Mouse (Mus musculus): ENCODE results near the gene Serpinf1. TPM values are rescaled to one million over a fixed set of nuclear protein-coding genes. Genes with fewer than 3 reads are reported as not detected.

The Serpinf1 gene
- 60.8 and 74.9 TPM in 2 replicates for polyA plus RNA-seq (2015; fragmentation: Nextera tagmentation; extraction: Ambion mirVana)

- WGBS = 46% methylated on average over 10 of the region's 10 CpGs
- Histone ChIP-seq H3K27ac (replicated peaks) (no peak within 1 kb of the TSS), H3K4me1 (replicated peaks) (no peaks in the 10 kb centered on the region), H3K9ac (peak within 1 kb of the TSS; percentile 42; the same call in 1 of the 2 replicates), H3K9me3 (no peaks in the 10 kb centered on the region), H3K4me2 (peak within 1 kb of the TSS; percentile 29), H3K36me3 (no peaks in the 10 kb centered on the region), H3K4me3 (peak within 1 kb of the TSS; percentile 27), H3K27me3 (no peaks in the 10 kb centered on the region)
- ATAC-seq (ENCODE audit: low read depth) = no peak
Measured at GRCm38 (mm10) chr11:75422013-75422792, at the start of gene Serpinf1. Gene Serpinf1 (minus strand): TSS chr11:75422701.

- Histone ChIP-seq H3K9me3 (no peaks in the 10 kb centered on the region), H3K9ac (no peak overlapping the region), H3K4me1 (replicated peaks) (peaks cover 10% of the 10 kb centered on the region), H3K27ac (replicated peaks) (no peak overlapping the region), H3K4me3 (no peak overlapping the region), H3K27me3 (no peaks in the 10 kb centered on the region), H3K4me2 (no peak overlapping the region), H3K36me3 (peaks cover 7% of the 10 kb centered on the region)
- ATAC-seq (ENCODE audit: low read depth) = no peak
- WGBS = 90% methylated on average over 3 of the region's 3 CpGs
Measured at GRCm38 (mm10) chr11:75470675-75471074, 48.2 kb upstream of the Serpinf1 start.

DNA sequence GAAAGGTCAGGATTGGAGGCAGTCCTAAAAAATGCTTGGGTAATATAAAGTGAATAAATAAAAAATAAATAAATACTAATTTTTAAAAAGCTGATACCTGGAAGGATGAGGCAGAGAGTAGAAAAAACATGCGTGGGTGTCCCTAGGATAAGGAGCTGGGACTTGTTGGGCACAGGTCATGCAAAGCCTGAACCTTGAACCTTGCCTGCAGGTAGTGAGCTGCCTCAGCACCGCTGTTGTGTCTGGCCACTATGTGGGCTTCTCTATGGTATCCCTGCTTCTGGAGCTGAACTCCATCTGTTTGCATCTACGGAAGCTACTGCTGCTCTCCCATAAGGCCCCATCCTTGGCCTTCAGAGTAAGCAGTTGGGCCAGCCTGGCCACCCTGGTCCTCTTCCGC lies 46.8 kb upstream of the Serpinf1 start:
- WGBS = 88% methylated on average over 4 of the region's 4 CpGs
- no peak overlapping the region for H3K9ac ChIP-seq
- no peaks in the 10 kb centered on the region for H3K9me3 ChIP-seq
- no peak overlapping the region for H3K4me2 ChIP-seq
- ATAC-seq (ENCODE audit: low read depth) = no peak
- H3K4me3 ChIP-seq = no peak overlapping the region
- H3K36me3 ChIP-seq = peaks cover 15% of the 10 kb centered on the region
- no peak overlapping the region for H3K27ac ChIP-seq (replicated peaks)
- H3K4me1 ChIP-seq (replicated peaks) = peaks cover 10% of the 10 kb centered on the region
- no peaks in the 10 kb centered on the region for H3K27me3 ChIP-seq

- H3K4me3 ChIP-seq = peak overlapping the region; percentile 33
- H3K9ac ChIP-seq = peak overlapping the region; percentile 63
- peaks cover 13% of the 10 kb centered on the region for H3K4me1 ChIP-seq (replicated peaks)
- 65% methylated on average over 7 of the region's 7 CpGs for WGBS
- ATAC-seq (ENCODE audit: low read depth) = no peak
- H3K27ac ChIP-seq (replicated peaks) = no peak overlapping the region
- no peaks in the 10 kb centered on the region for H3K27me3 ChIP-seq
- H3K9me3 ChIP-seq = no peaks in the 10 kb centered on the region
- H3K4me2 ChIP-seq = peak overlapping the region; percentile 59
- H3K36me3 ChIP-seq = peaks cover 15% of the 10 kb centered on the region
Measured at GRCm38 (mm10) chr11:75468410-75468809, 45.9 kb upstream of the Serpinf1 start.

- WGBS = 20% methylated on average over 19 of the region's 19 CpGs
- ATAC-seq (ENCODE audit: low read depth) = peak; percentile 60; the same call in 1 of the 2 replicates
Measured at GRCm38 (mm10) chr11:75467512-75468215, 45.2 kb upstream of the Serpinf1 start.

GRCm38 (mm10) chr11:75466731-75467505 lies 44.4 kb upstream of the Serpinf1 start:
- no peak for ATAC-seq (ENCODE audit: low read depth)

More at GRCm38 (mm10) chr11:75467512-75468215, 45.2 kb upstream of the Serpinf1 start:
- Histone ChIP-seq H3K27me3 (no peaks in the 10 kb centered on the region), H3K4me2 (peak overlapping the region; percentile 59), H3K36me3 (peaks cover 15% of the 10 kb centered on the region), H3K4me3 (peak overlapping the region; percentile 33), H3K27ac (replicated peaks) (no peak overlapping the region), H3K9me3 (no peaks in the 10 kb centered on the region), H3K4me1 (replicated peaks) (peaks cover 20% of the 10 kb centered on the region), H3K9ac (peak overlapping the region; percentile 63)

GRCm38 (mm10) chr11:75465051-75465450 lies 42.5 kb upstream of the Serpinf1 start:
- Histone ChIP-seq H3K9ac (no peak overlapping the region), H3K4me2 (no peak overlapping the region), H3K27me3 (no peaks in the 10 kb centered on the region), H3K4me3 (no peak overlapping the region), H3K9me3 (no peaks in the 10 kb centered on the region), H3K36me3 (peaks cover 15% of the 10 kb centered on the region), H3K4me1 (replicated peaks) (peaks cover 38% of the 10 kb centered on the region), H3K27ac (replicated peaks) (no peak overlapping the region)
- 82% methylated on average over 6 of the region's 6 CpGs for WGBS
- ATAC-seq (ENCODE audit: low read depth) = no peak

More at GRCm38 (mm10) chr11:75466731-75467505, 44.4 kb upstream of the Serpinf1 start:
- no peak overlapping the region for H3K27ac ChIP-seq (replicated peaks)
- H3K9ac ChIP-seq = no peak overlapping the region
- H3K36me3 ChIP-seq = peaks cover 15% of the 10 kb centered on the region
- H3K4me1 ChIP-seq (replicated peaks) = peaks cover 28% of the 10 kb centered on the region
- H3K4me2 ChIP-seq = no peak overlapping the region
- no peaks in the 10 kb centered on the region for H3K27me3 ChIP-seq
- no peaks in the 10 kb centered on the region for H3K9me3 ChIP-seq
- 98% methylated on average over 4 of the region's 4 CpGs for WGBS
- no peak overlapping the region for H3K4me3 ChIP-seq

- Histone ChIP-seq H3K4me2 (no peak overlapping the region), H3K27ac (replicated peaks) (no peak overlapping the region), H3K4me3 (no peak overlapping the region), H3K9ac (no peak overlapping the region), H3K4me1 (replicated peaks) (peaks cover 44% of the 10 kb centered on the region), H3K36me3 (peaks cover 15% of the 10 kb centered on the region), H3K9me3 (no peaks in the 10 kb centered on the region), H3K27me3 (no peaks in the 10 kb centered on the region)
- 88% methylated on average over 6 of the region's 6 CpGs for WGBS
- no peak for ATAC-seq (ENCODE audit: low read depth)
Measured at GRCm38 (mm10) chr11:75464417-75464816, 41.9 kb upstream of the Serpinf1 start.

DNA sequence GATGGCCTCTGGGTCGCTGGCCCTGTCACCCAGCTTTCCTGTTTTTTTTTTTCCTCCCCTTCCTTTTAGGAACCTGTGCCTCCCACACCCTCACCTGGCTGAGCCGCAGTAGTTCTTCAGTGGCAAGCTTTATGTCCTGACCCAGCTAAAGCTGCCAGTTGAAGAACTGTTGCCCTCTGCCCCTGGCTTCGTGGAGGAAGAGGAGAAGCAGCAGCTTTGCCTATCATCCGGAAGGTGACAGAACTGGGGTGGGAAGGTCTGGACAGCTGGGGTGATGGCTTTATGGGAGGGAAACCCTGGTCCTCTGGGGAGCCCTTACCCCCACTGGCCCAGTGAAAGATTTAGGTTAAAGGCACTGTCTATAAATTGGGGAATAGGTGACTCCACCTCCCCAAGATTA lies 41.1 kb upstream of the Serpinf1 start:
- Histone ChIP-seq H3K9me3 (no peaks in the 10 kb centered on the region), H3K36me3 (peaks cover 15% of the 10 kb centered on the region), H3K4me1 (replicated peaks) (peaks cover 46% of the 10 kb centered on the region), H3K27ac (replicated peaks) (no peak overlapping the region), H3K4me2 (peak overlapping the region; percentile 98; the same call in 1 of the 2 replicates), H3K9ac (no peak overlapping the region), H3K27me3 (no peaks in the 10 kb centered on the region), H3K4me3 (no peak overlapping the region)
- ATAC-seq (ENCODE audit: low read depth) = no peak
- 85% methylated on average over 4 of the region's 4 CpGs for WGBS

DNA sequence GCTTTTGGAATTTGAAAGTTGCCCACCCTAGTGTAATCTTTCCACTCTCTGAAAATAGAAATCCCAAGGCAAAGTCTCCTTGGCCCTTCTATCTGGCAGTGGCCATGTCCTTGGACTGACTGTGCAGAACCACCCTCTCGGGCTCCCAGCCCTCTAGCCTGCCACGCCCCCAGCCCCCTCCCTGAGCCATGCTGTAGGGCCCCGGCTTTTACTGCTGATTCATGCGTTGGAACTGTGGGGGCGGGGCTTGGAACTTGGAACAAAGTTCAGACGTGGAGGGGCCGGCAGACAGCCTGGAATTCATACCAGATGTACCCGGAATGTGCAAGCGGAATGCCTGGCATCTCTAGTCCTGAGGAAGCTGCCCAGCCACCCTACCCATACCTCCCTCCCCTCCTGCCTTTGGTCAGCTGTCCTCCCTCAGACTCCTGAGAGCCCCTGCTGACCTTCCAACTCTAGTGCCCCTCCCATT lies 40.4 kb upstream of the Serpinf1 start:
- Histone ChIP-seq H3K27me3 (no peaks in the 10 kb centered on the region), H3K9ac (peak overlapping the region; percentile 79), H3K4me1 (replicated peaks) (peaks cover 42% of the 10 kb centered on the region), H3K4me3 (peak overlapping the region; percentile 75), H3K36me3 (peaks cover 15% of the 10 kb centered on the region), H3K9me3 (no peaks in the 10 kb centered on the region), H3K27ac (replicated peaks) (no peak overlapping the region), H3K4me2 (peak overlapping the region; percentile 98)
- no peak for ATAC-seq (ENCODE audit: low read depth)
- WGBS = 6% methylated on average over 9 of the region's 9 CpGs

DNA sequence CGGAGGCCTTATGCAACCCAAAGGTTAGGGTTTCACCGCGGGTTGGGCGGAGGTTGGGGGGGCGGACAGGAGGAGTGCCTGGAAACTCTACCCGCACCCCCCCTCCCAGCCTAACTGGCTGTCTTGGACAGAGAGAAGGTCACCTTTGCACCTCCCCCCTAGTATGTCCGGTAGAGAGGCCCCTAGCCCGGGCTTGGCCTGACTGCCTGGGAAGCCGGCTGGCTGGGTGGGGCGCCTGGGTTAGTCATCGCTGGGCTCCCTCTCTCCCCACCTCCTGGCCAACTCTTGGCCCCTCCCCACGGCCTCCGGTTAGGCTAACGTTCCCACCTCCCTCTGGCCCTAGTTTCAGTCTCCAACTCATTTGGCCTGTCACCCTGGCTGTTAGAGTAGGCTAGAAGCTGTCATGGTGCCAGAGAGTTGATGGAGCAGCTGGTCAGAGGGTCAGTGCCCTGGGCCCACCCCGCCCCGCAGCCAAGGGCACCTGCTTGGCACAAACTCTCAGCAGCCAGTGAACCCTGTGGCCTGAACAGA lies 39.8 kb upstream of the Serpinf1 start:
- peak overlapping the region; percentile 75 for H3K4me3 ChIP-seq
- WGBS = 3% methylated on average over 16 of the region's 16 CpGs
- peaks cover 15% of the 10 kb centered on the region for H3K36me3 ChIP-seq
- H3K27me3 ChIP-seq = no peaks in the 10 kb centered on the region
- H3K9ac ChIP-seq = peak overlapping the region; percentile 79
- no peak for ATAC-seq (ENCODE audit: low read depth)
- H3K4me1 ChIP-seq (replicated peaks) = peaks cover 36% of the 10 kb centered on the region
- peak overlapping the region; percentile 28; the same call in 1 of the 2 replicates for H3K27ac ChIP-seq (replicated peaks)
- no peaks in the 10 kb centered on the region for H3K9me3 ChIP-seq
- peak overlapping the region; percentile 98 for H3K4me2 ChIP-seq
